Mouse (Mus musculus): ENCODE data around the gene Arhgap24. TPM values are rescaled to one million over a fixed set of nuclear protein-coding genes. Genes with fewer than 3 reads are reported as not detected.

The Arhgap24 gene
- total and polyA plus RNA-seq, 3 experiments = 5.5 to 23.4 (median 14.7) TPM

GRCm38 (mm10) chr5:102748146-102748545 lies 267.0 kb downstream of the Arhgap24 start:
- no peak for DNase-seq

GRCm38 (mm10) chr5:102749020-102749419 lies 267.8 kb downstream of the Arhgap24 start:
- no peak for DNase-seq

GRCm38 (mm10) chr5:102750674-102751073 lies 269.5 kb downstream of the Arhgap24 start:
- DNase-seq = no peak

GRCm38 (mm10) chr5:102751661-102752307 lies 270.6 kb downstream of the Arhgap24 start:
- no peak for DNase-seq

GRCm38 (mm10) chr5:102752308-102752663 lies 271.1 kb downstream of the Arhgap24 start:
- no peak for DNase-seq

- no peak for DNase-seq
These were observed 275.8 kb downstream of the Arhgap24 start for GRCm38 (mm10) chr5:102757040-102757439.

- no peak for DNase-seq
These were observed 284.5 kb downstream of the Arhgap24 start for GRCm38 (mm10) chr5:102765694-102766093.

GRCm38 (mm10) chr5:102766311-102767057 lies 285.3 kb downstream of the Arhgap24 start:
- peak; percentile 29 for DNase-seq

GRCm38 (mm10) chr5:102767058-102767444 lies 285.9 kb downstream of the Arhgap24 start:
- DNase-seq = no peak

- DNase-seq = no peak
These were observed 286.6 kb downstream of the Arhgap24 start for GRCm38 (mm10) chr5:102767822-102768221.

GRCm38 (mm10) chr5:102768385-102769080 lies 287.3 kb downstream of the Arhgap24 start:
- DNase-seq = peak; percentile 15

- no peak for DNase-seq
These were observed 289.4 kb downstream of the Arhgap24 start for GRCm38 (mm10) chr5:102770611-102771010.

GRCm38 (mm10) chr5:102774500-102774899 lies 293.3 kb downstream of the Arhgap24 start:
- DNase-seq = no peak

- no peak for DNase-seq
These were observed 296.1 kb downstream of the Arhgap24 start for GRCm38 (mm10) chr5:102777255-102777654.

GRCm38 (mm10) chr5:102777852-102778251 lies 296.7 kb downstream of the Arhgap24 start:
- DNase-seq = no peak

GRCm38 (mm10) chr5:102778253-102778652 lies 297.1 kb downstream of the Arhgap24 start:
- no peak for DNase-seq

GRCm38 (mm10) chr5:102783585-102783984 lies 302.4 kb downstream of the Arhgap24 start:
- no peak for DNase-seq

GRCm38 (mm10) chr5:102786123-102786522 lies 304.9 kb downstream of the Arhgap24 start:
- no peak for DNase-seq

GRCm38 (mm10) chr5:102788437-102788836 lies 307.2 kb downstream of the Arhgap24 start:
- no peak for DNase-seq

- DNase-seq = no peak
These were observed 310.1 kb downstream of the Arhgap24 start for GRCm38 (mm10) chr5:102791273-102791672.

GRCm38 (mm10) chr5:102793536-102793935 lies 312.3 kb downstream of the Arhgap24 start:
- DNase-seq = peak; percentile 20

GRCm38 (mm10) chr5:102801469-102801868 lies 320.3 kb downstream of the Arhgap24 start:
- DNase-seq = no peak

GRCm38 (mm10) chr5:102802833-102803232 lies 321.6 kb downstream of the Arhgap24 start:
- no peak for DNase-seq
